Mouse (Mus musculus) duodenum, adult 2 months (tissue): Measurements from ENCODE around the gene Pink1. TPM values are rescaled to one million over a fixed set of nuclear protein-coding genes. Genes with fewer than 3 reads are reported as not detected.

Source experiments
- polyA plus RNA-seq: library from polyadenylated mRNA; depleted of rRNA; stranded (reverse); fragments of >200 nt; gene quantifications from 2 replicates; pipeline ENCODE4 v1.2.3, GENCODE M21; 2012; ENCODE audit warnings: low replicate concordance; rRNA removed

The Pink1 gene
- polyA plus RNA-seq = 108 and 186 TPM in 2 replicates

DNA sequence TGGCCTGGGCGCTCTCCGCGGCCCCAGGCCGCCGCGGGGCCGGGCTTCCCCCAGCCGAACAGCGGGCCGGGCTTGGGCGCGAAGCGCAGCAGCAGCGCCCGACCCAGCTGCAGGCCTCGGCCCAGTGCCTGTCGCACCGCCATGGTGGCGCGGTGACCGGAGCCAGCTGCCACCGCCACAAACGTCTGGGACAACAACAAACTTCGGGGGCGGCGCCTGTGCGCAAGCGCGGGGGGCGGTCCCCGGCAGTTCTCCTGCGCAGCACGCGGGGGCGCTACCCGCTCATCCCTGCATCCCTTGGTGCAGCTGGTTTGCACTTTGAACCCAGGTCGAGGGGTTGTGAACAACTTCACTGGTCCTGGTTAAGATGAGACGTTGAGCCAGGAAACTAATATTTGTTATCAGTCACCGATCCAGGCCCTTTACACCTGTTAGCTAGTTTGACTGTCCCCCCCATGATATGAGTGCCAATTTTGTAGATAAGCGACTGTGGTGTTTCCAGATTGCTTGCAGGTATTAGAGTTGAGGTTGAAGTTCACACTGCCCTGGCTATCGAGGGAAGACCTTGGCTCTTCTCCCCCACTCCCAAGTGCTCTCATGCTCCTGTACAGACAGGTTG lies at the start of gene Pink1:
Pink1 (minus strand) TSS at position 231 of the 619 bp plus-strand sequence.

DNA sequence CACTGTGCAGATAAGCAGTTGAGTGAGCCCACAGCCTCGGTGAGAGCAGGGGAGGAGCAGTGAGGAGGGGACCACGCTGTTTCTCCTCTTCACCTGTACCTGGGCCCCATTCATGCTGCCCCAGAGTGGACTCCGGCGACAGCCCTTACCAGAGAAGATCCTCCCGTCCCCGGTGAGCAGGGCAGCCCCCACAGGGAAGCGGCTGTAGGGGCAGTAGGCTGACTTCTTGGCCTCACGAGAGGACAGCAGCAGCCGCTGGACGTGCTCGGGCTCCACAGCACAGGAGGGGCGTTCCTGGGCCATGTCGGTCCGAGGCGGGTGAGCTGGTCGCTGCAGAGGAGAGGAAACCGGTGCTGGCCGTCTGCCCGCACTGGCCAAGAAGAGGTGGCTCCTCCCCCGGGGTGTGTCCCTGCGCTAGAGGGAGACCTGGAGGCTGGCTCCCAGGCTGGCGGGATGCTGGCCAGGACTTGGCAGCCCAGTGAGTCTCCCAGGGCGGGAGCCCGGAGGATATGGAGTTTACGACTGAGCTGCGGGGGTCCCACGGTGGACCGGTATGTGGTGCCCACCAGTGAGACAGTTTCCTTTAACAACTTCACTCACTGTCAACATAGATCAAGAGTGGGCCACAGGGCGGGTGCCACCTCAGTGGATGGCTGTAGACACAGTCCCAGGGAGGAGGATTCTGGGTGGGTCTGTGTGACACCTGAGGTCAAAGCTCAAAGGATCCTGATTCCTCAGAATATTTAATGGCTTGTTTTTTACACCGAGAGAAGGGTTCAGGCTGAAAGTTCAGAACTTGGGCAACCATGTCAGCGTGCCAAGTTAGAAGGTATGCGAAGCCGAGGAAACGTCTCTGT lies 41.8 kb upstream of the Pink1 start, which contains the start of gene Cda:
Cda (minus strand) TSS at position 352 of the 857 bp plus-strand sequence.

DNA sequence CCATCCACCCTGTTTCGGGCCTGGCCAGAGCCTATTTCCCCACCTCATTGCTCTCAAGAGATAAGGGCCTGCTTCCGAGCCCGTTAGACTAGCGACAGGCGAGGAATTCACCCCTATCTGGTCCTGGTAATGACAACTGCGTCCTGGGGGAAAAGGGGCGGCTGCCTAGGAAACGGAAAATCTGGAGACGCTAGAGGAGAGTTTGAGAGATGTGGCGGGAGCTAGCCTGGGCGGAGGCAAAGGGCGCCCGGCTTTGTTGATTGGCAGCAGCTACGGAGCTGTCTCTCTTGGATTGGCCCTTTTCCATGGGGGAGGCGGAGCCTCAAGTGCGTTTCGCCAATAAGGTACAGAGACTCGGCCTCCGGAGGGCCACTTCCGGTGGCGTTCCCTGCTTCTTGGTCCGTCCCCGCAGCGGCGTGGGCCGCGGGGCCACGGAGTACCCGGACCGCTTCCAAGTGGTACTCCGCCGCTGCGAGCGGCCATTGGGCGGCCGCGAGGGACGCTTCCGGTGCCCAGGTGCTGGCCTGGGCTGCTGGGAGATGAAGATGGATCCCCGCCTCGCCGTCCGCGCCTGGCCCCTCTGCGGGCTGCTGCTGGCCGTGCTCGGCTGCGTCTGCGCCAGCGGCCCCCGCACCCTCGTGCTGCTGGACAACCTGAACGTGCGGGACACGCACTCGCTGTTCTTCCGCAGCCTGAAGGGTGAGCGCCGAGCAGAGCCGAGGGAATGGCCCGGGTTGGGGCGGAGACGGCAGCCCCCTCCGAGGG lies 21.6 kb downstream of the Pink1 start, which contains the start of gene Ddost:
Ddost (plus strand) TSS at position 391 of the 765 bp plus-strand sequence.

Other genes with a start within 250 kb of the Pink1 start
- 16.3 and 16.8 TPM in 2 replicates for gene Hp1bp3, start 110.0 kb downstream of the Pink1 start, polyA plus RNA-seq
- gene Sh2d5, start 75.9 kb downstream of the Pink1 start, polyA plus RNA-seq = 0.65 and 0.89 TPM in 2 replicates
- gene Kif17, start 75.9 kb downstream of the Pink1 start, polyA plus RNA-seq = 0.13 and 0.26 TPM in 2 replicates
- 277 and 359 TPM in 2 replicates for gene Ddost, start 21.6 kb downstream of the Pink1 start, polyA plus RNA-seq
- 576 and 630 TPM in 2 replicates for gene Cda, start 41.7 kb upstream of the Pink1 start, polyA plus RNA-seq
- 0.04 TPM in 1 of 2 replicates, not detected in the other for gene Fam43b, start 70.2 kb upstream of the Pink1 start, polyA plus RNA-seq
- 27.5 and 34.9 TPM in 2 replicates for gene Mul1, start 108.4 kb upstream of the Pink1 start, polyA plus RNA-seq
- 42.9 and 126 TPM in 2 replicates for gene Camk2n1, start 128.0 kb upstream of the Pink1 start, polyA plus RNA-seq